Mouse (Mus musculus) liver, postnatal 0 days (tissue): ENCODE data around the gene Polq.

Source experiments
- CTCF ChIP-seq: sonication (generic); IDR thresholded peaks from 2 replicates; pipeline ENCODE4 v1.5.1; 2016; ENCODE audit warnings: antibody characterized with exemption, low read depth
- EP300 ChIP-seq: IDR thresholded peaks from 2 replicates; pipeline ENCODE4 v1.6.1; 2016; ENCODE audit warnings: antibody characterized with exemption, low read depth, mild to moderate bottlenecking

DNA sequence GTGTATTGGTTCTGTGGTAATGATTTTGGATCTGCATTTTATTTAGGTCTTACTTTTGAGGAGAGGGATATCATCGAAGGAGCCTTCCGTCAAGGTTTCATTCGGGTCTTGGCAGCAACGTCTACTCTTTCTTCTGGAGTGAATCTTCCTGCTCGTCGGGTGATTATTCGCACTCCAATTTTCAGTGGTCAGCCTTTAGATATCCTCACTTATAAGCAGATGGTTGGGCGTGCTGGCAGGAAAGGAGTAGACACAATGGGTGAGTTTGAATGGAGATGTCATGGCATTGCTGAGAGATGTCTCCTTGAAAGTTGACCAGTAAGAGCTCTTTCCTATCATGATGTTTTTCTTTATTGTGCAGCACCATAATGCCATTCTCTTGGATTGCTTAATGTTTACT lies 23.2 kb downstream of the Polq start:
- no peak for TF ChIP-seq CTCF
- no peak for TF ChIP-seq EP300
